Mouse (Mus musculus) heart, postnatal 0 days (tissue): Measurements from ENCODE around the gene Slc25a23.

ENCODE experiments used
- CTCF ChIP-seq: IDR thresholded peaks from 2 replicates; pipeline ENCODE4 v1.5.1; 2016; ENCODE audit warnings: antibody characterized with exemption, control low read depth, low read depth
- EP300 ChIP-seq: IDR thresholded peaks from 2 replicates; pipeline ENCODE4 v1.6.1; 2016; ENCODE audit warnings: antibody characterized with exemption, low read depth

DNA sequence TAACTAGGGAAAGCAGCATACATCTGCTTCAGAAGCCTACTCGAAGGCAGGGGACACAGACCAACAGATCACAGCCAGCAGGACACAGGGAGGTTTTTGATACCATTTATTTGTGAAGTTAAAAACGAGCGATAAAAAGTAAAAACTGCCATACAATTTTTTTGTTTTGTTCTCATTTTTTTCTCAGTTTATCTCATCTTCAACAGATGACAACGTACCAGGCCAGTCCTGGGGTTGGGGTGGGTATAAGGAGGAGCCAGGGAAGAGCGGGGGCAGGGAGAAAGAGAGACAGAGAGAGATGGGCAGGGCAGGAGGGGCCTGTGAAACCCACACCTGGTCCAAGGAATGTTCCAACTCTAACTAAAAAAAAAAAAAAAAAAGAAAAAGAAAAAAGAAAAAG, 38.7 kb downstream of the Slc25a23 start:
- TF ChIP-seq CTCF (no peak), EP300 (no peak)
